Mouse (Mus musculus): ENCODE data around the gene Capns1. TPM values are rescaled to one million over a fixed set of nuclear protein-coding genes. Genes with fewer than 3 reads are reported as not detected.

The Capns1 gene
- total and polyA plus RNA-seq, 3 experiments: 31.7 to 354 TPM; not detected in 1

GRCm38 (mm10) chr7:30143555-30144209, 54.9 kb downstream of the Capns1 start:
- TF ChIP-seq UBTF (IDR thresholded peaks at IDR 0.05; ENCODE audit: borderline replicate concordance, insufficient read depth, low read depth, low read length) (no peak), JUND (IDR thresholded peaks at IDR 0.05; ENCODE audit: low read depth, low read length) (no peak), MXI1 (IDR thresholded peaks at IDR 0.05; ENCODE audit: low read depth, low read length) (no peak), HCFC1 (IDR thresholded peaks at IDR 0.05; ENCODE audit: low read depth, low read length) (no peak), SIN3A (IDR thresholded peaks at IDR 0.05; ENCODE audit: low read length) (no peak), CTCF (IDR thresholded peaks at IDR 0.05 in 2 of 3, conservative IDR thresholded peaks at IDR 0.05 in 1 of 3; ENCODE audit: control insufficient read depth in 1 of 3, insufficient read depth in 1 of 3, low read depth in 2 of 3, low read length in 3 of 3, poor library complexity in 1 of 3, severe bottlenecking in 1 of 3) (no peak), POLR2AphosphoS2 (IDR thresholded peaks at IDR 0.05; ENCODE audit: low read length) (no peak), BHLHE40 (IDR thresholded peaks at IDR 0.05; ENCODE audit: borderline replicate concordance, low read depth, low read length) (no peak), MAZ (IDR thresholded peaks at IDR 0.05; ENCODE audit: low read depth, low read length) (no peak), ZC3H11A (IDR thresholded peaks at IDR 0.05; ENCODE audit: low read depth, low read length) (no peak), ZKSCAN1 (IDR thresholded peaks at IDR 0.05; ENCODE audit: low read depth, low read length) (no peak), MAFK (IDR thresholded peaks at IDR 0.05; ENCODE audit: borderline replicate concordance, low read depth, low read length) (no peak), CHD1 (IDR thresholded peaks at IDR 0.05; ENCODE audit: low read depth, low read length) (no peak), KAT2A (conservative IDR thresholded peaks at IDR 0.05; ENCODE audit: low read depth, low read length) (no peak), MYB (IDR thresholded peaks at IDR 0.05; ENCODE audit: low read depth, low read length) (no peak), TBP (IDR thresholded peaks at IDR 0.05; ENCODE audit: low read depth, low read length) (no peak), NRF1 (IDR thresholded peaks at IDR 0.05; ENCODE audit: insufficient read depth, low read depth, low read length, poor library complexity, severe bottlenecking) (no peak)

GRCm38 (mm10) chr7:30143170-30143554, 55.4 kb downstream of the Capns1 start:
- H3K79me2 ChIP-seq (ENCODE audit: control insufficient read depth, insufficient read depth, low read length, poor library complexity): no peaks in the 10 kb centered on the region
- DNase-seq (ENCODE audit: low read depth, low spot score): no peak
- H3K27ac ChIP-seq (ENCODE audit: control insufficient read depth, low read depth, low read length): no peak overlapping the region
- peaks cover 0 to 1% of the 10 kb centered on the region in 2 experiments; a peak in 1 of 4 replicates for H3K36me3 ChIP-seq (ENCODE audit: control insufficient read depth in 1 of 2, insufficient read depth in 2 of 2, low read length in 2 of 2)
- TF ChIP-seq POLR2AphosphoS2 (IDR thresholded peaks at IDR 0.05; ENCODE audit: low read length) (no peak), ZC3H11A (IDR thresholded peaks at IDR 0.05; ENCODE audit: low read depth, low read length) (no peak), RAD21 (IDR thresholded peaks at IDR 0.05; ENCODE audit: low read depth, low read length) (no peak), E2F4 (IDR thresholded peaks at IDR 0.05; ENCODE audit: borderline replicate concordance, low read depth, low read length) (no peak), RCOR1 (IDR thresholded peaks at IDR 0.05; ENCODE audit: low read depth, low read length) (no peak), TBP (IDR thresholded peaks at IDR 0.05; ENCODE audit: low read depth, low read length) (no peak), NRF1 (IDR thresholded peaks at IDR 0.05; ENCODE audit: insufficient read depth, low read depth, low read length, poor library complexity, severe bottlenecking) (no peak), EP300 (IDR thresholded peaks at IDR 0.05; ENCODE audit: low read depth in 1 of 2, low read length in 2 of 2) (no peak), UBTF (IDR thresholded peaks at IDR 0.05; ENCODE audit: borderline replicate concordance, insufficient read depth, low read depth, low read length) (no peak), POLR2A (IDR thresholded peaks at IDR 0.05; ENCODE audit: control insufficient read depth in 1 of 2, insufficient read depth in 1 of 2, low read depth in 1 of 2, low read length in 2 of 2, poor library complexity in 1 of 2) (no peak), ZNF384 (IDR thresholded peaks at IDR 0.05; ENCODE audit: low read depth, low read length) (no peak), JUND (IDR thresholded peaks at IDR 0.05; ENCODE audit: low read depth, low read length) (no peak), ZKSCAN1 (IDR thresholded peaks at IDR 0.05; ENCODE audit: low read depth, low read length) (no peak), CTCF (IDR thresholded peaks at IDR 0.05 in 2 of 3, conservative IDR thresholded peaks at IDR 0.05 in 1 of 3; ENCODE audit: control insufficient read depth in 1 of 3, insufficient read depth in 1 of 3, low read depth in 2 of 3, low read length in 3 of 3, poor library complexity in 1 of 3, severe bottlenecking in 1 of 3) (no peak), TAL1 (IDR thresholded peaks at IDR 0.05; ENCODE audit: low read length) (no peak), NELFE (IDR thresholded peaks at IDR 0.05; ENCODE audit: low read depth, low read length) (no peak), BHLHE40 (IDR thresholded peaks at IDR 0.05; ENCODE audit: borderline replicate concordance, low read depth, low read length) (no peak)
- no peaks in the 10 kb centered on the region for H3K9me3 ChIP-seq (replicated peaks; ENCODE audit: insufficient read depth, low read length)
- no peaks in the 10 kb centered on the region for H3K4me1 ChIP-seq (ENCODE audit: control insufficient read depth in 1 of 2, insufficient read depth in 2 of 2, low read length in 2 of 2)
- H3K9ac ChIP-seq (ENCODE audit: control insufficient read depth, low read depth, low read length, poor library complexity, severe bottlenecking): no peak overlapping the region
- H3K27me3 ChIP-seq (ENCODE audit: control insufficient read depth in 1 of 2, insufficient read depth in 2 of 2, low read length in 2 of 2): no peaks in the 10 kb centered on the region
- no peak overlapping the region for H3K4me3 ChIP-seq (ENCODE audit: control insufficient read depth in 1 of 2, insufficient read depth in 1 of 2, low read depth in 2 of 2, low read length in 2 of 2)

More at GRCm38 (mm10) chr7:30143555-30144209, 54.9 kb downstream of the Capns1 start:
- no peaks in the 10 kb centered on the region for H3K9me3 ChIP-seq (replicated peaks; ENCODE audit: insufficient read depth, low read length)
- H3K79me2 ChIP-seq (ENCODE audit: control insufficient read depth, insufficient read depth, low read length, poor library complexity): no peaks in the 10 kb centered on the region
- no peak overlapping the region for H3K4me3 ChIP-seq (ENCODE audit: control insufficient read depth in 1 of 2, insufficient read depth in 1 of 2, low read depth in 2 of 2, low read length in 2 of 2)
- DNase-seq (ENCODE audit: low read depth, low spot score): no peak
- H3K27me3 ChIP-seq (ENCODE audit: control insufficient read depth in 1 of 2, insufficient read depth in 2 of 2, low read length in 2 of 2): no peaks in the 10 kb centered on the region
- H3K27ac ChIP-seq (ENCODE audit: control insufficient read depth, low read depth, low read length): no peak overlapping the region
- H3K36me3 ChIP-seq (ENCODE audit: control insufficient read depth in 1 of 2, insufficient read depth in 2 of 2, low read length in 2 of 2): peaks cover 0 to 1% of the 10 kb centered on the region in 2 experiments; a peak in 1 of 4 replicates
- H3K9ac ChIP-seq (ENCODE audit: control insufficient read depth, low read depth, low read length, poor library complexity, severe bottlenecking): no peak overlapping the region
- no peaks in the 10 kb centered on the region for H3K4me1 ChIP-seq (ENCODE audit: control insufficient read depth in 1 of 2, insufficient read depth in 2 of 2, low read length in 2 of 2)
